Mouse (Mus musculus): ENCODE data around the gene Bbs9. TPM values are rescaled to one million over a fixed set of nuclear protein-coding genes. Genes with fewer than 3 reads are reported as not detected.

The Bbs9 gene
- total RNA-seq, 2 experiments from 2014 or later: 11.8 to 14.0 TPM

GRCm38 (mm10) chr9:22467371-22468169 lies 7.9 kb upstream of the Bbs9 start:
- intact Hi-C loops (cut with DNase I): loop anchor here (5.0 kb wide), 1 partner anchor 75 kb away; no protein-coding TSS in a partner anchor
- peak; percentile 36 to 74 for DNase-seq

GRCm38 (mm10) chr9:22468170-22468898 lies 7.2 kb upstream of the Bbs9 start:
- intact Hi-C loops (cut with DNase I): loop anchor here (5.0 kb wide), 1 partner anchor 76 kb away; no protein-coding TSS in a partner anchor
- peak in 1 of 2 experiments; percentile 63 for DNase-seq

- intact Hi-C loops (cut with DNase I): loop anchor here (5.0 kb wide), 1 partner anchor 77 kb away; no protein-coding TSS in a partner anchor
- DNase-seq: no peak
Measured at GRCm38 (mm10) chr9:22468899-22469259, 6.6 kb upstream of the Bbs9 start.

GRCm38 (mm10) chr9:22469643-22470042 lies 5.9 kb upstream of the Bbs9 start, which contains the start of gene Rp9:
TSS of gene Rp9 (minus strand) at chr9:22469743.
- intact Hi-C loops (cut with DNase I): loop anchor here (5.0 kb wide), 1 partner anchor 77 kb away; no protein-coding TSS in a partner anchor
- DNase-seq: no peak

- DNase-seq: peak in 1 of 2 experiments; percentile 22
- intact Hi-C loops (cut with DNase I): no loop called here
Measured at GRCm38 (mm10) chr9:22476265-22476664, 750 bp downstream of the Bbs9 start.

GRCm38 (mm10) chr9:22478946-22479345 lies 3.4 kb downstream of the Bbs9 start:
- intact Hi-C loops (cut with DNase I): no loop called here

GRCm38 (mm10) chr9:22483866-22484561 lies 8.5 kb downstream of the Bbs9 start:
- intact Hi-C loops (cut with DNase I): no loop called here
- DNase-seq: no peak

More at GRCm38 (mm10) chr9:22478946-22479345, 3.4 kb downstream of the Bbs9 start:
- DNase-seq: no peak

- intact Hi-C loops (cut with DNase I): no loop called here
- no peak for DNase-seq
Measured at GRCm38 (mm10) chr9:22484562-22485308, 9.2 kb downstream of the Bbs9 start.

- no peak for DNase-seq
- intact Hi-C loops (cut with DNase I): no loop called here
Measured at GRCm38 (mm10) chr9:22486211-22486610, 10.7 kb downstream of the Bbs9 start.

GRCm38 (mm10) chr9:22488963-22489362 lies 13.4 kb downstream of the Bbs9 start:
- intact Hi-C loops (cut with DNase I): no loop called here
- no peak for DNase-seq

- intact Hi-C loops (cut with DNase I): no loop called here
- no peak for DNase-seq
Measured at GRCm38 (mm10) chr9:22494203-22494807, 18.8 kb downstream of the Bbs9 start.

- intact Hi-C loops (cut with DNase I): no loop called here
- no peak for DNase-seq
Measured at GRCm38 (mm10) chr9:22495133-22495532, 19.6 kb downstream of the Bbs9 start.

GRCm38 (mm10) chr9:22497021-22497767 lies 21.7 kb downstream of the Bbs9 start:
- no peak for DNase-seq
- intact Hi-C loops (cut with DNase I): no loop called here

- no peak for DNase-seq
- intact Hi-C loops (cut with DNase I): no loop called here
Measured at GRCm38 (mm10) chr9:22502972-22503371, 27.5 kb downstream of the Bbs9 start.

- intact Hi-C loops (cut with DNase I): no loop called here
- DNase-seq: no peak
Measured at GRCm38 (mm10) chr9:22503581-22503980, 28.1 kb downstream of the Bbs9 start.

- intact Hi-C loops (cut with DNase I): no loop called here
Measured at GRCm38 (mm10) chr9:22505574-22505973, 30.1 kb downstream of the Bbs9 start.

GRCm38 (mm10) chr9:22515076-22515475 lies 39.6 kb downstream of the Bbs9 start:
- no peak for DNase-seq
- intact Hi-C loops (cut with DNase I): no loop called here

More at GRCm38 (mm10) chr9:22505574-22505973, 30.1 kb downstream of the Bbs9 start:
- DNase-seq: no peak

- peak; percentile 21 to 42 for DNase-seq
- intact Hi-C loops (cut with DNase I): no loop called here
Measured at GRCm38 (mm10) chr9:22518394-22519041, 43.0 kb downstream of the Bbs9 start.
